Mouse (Mus musculus) stomach, postnatal 0 days (tissue): ENCODE results near the gene Upk2.

Experiments
- CTCF ChIP-seq: IDR thresholded peaks from 2 replicates; pipeline ENCODE4 v1.5.1; 2016; ENCODE audit warnings: antibody characterized with exemption, low read depth, mild to moderate bottlenecking, moderate library complexity
- EP300 ChIP-seq: optimal IDR thresholded peaks from 2 replicates; pipeline ENCODE3; 2016; ENCODE audit warnings: antibody characterized with exemption

- no peak for TF ChIP-seq CTCF
- TF ChIP-seq EP300 = no peak
These were observed 43.0 kb upstream of the Upk2 start for GRCm38 (mm10) chr9:44497624-44498377.
